Mouse (Mus musculus) bone marrow macrophage, adult 2 months (primary cell): ENCODE data around the gene Abcg4. TPM values are rescaled to one million over a fixed set of nuclear protein-coding genes. Genes with fewer than 3 reads are reported as not detected.
A peak's percentile ranks its signal among the peaks of the same experiment; 100 is the strongest.

Source experiments
- H3K27ac ChIP-seq: 2 replicates; pipeline ENCODE4 v1.5.1; 2012; ENCODE audit warnings: low read depth, low read length; ENCODE audit not compliant: insufficient read depth
- H3K4me1 ChIP-seq: 2 replicates; pipeline ENCODE4 v1.6.1; 2012; ENCODE audit warnings: low read length; ENCODE audit not compliant: control insufficient read depth, insufficient read depth
- H3K4me3 ChIP-seq: 2 replicates; pipeline ENCODE4 v1.5.1; 2012; ENCODE audit warnings: mild to moderate bottlenecking, low read length, moderate library complexity; ENCODE audit not compliant: insufficient read depth
- CTCF ChIP-seq: IDR thresholded peaks from 2 replicates; pipeline ENCODE4 v1.5.1; 2012; ENCODE audit warnings: low read depth, mild to moderate bottlenecking, low read length, moderate library complexity
- POLR2A ChIP-seq: IDR thresholded peaks from 2 replicates; pipeline ENCODE4 v1.6.1; 2012; ENCODE audit warnings: mild to moderate bottlenecking, low read depth, low read length, borderline replicate concordance
- polyA plus RNA-seq: library from polyadenylated mRNA; stranded (reverse); fragments of >200 nt; gene quantifications from 2 replicates; pipeline ENCODE4 v1.2.4, GENCODE M21; 2012; ENCODE audit not compliant: missing spikeins, insufficient read depth, insufficient read length

The Abcg4 gene
- polyA plus RNA-seq, 1 experiment, result not detected

DNA sequence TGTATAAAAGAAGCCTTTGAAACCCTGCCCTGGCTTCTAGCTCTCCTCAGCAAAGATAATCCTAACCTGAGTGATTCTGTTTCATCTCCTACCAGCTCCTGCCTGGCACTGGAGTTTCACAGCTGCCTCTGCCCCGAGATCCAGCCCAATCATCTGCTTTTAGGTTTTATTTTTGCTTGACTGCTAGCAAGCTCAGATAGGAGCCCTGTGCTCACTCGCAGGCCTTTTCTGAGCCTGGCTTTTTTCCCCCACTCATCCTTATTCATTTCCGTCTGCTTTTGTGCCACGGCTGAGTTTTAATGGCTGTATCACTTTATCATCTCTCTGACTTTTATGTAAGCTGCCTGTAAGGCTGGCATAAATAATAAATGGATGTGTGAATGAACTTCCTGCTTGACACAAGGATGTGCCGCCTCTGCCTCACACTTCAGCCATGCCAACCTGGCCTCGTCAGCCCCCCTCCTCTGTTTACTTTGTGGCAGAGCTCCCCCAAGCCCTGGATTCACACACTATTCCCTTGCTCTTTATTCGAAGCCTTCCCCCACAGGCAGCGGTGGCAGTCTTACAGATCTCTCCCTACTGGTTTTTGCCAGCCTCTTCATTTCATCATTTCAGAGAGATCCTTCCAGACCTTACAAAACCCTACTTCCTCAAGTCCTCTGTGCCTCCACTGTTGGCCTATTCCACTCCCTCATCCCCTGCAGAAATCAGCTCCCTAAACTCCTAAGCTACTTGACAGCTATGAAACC, 21.8 kb downstream of the Abcg4 start:
- TF ChIP-seq CTCF, result no peak
- TF ChIP-seq POLR2A, result no peak
- no peak overlapping the region for H3K4me3 ChIP-seq
- peaks cover 16% of the 10 kb centered on the region for H3K4me1 ChIP-seq
- no peak overlapping the region for H3K27ac ChIP-seq

DNA sequence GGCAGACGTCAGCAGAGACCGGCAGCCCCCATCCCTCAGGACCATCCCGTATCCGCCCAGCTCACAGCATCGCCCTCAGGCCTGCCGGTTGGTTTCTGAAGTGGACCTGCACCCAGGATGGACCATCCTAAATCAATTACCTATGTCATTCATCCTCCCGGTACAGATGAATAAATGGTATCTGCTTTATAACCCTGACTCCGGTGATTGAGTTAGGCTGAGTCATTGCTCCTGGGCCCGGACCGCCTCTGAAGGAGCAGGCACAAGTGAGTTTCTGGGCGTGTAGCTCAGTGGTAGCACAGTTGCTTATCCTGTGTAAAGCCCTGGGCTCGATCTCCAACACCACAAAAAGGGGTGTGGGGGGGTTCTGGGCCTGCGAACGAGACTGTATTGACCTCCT, 27.0 kb downstream of the Abcg4 start:
- peaks cover 21% of the 10 kb centered on the region for H3K4me1 ChIP-seq
- no peak overlapping the region for H3K27ac ChIP-seq
- TF ChIP-seq POLR2A, result no peak
- no peak for TF ChIP-seq CTCF
- H3K4me3 ChIP-seq, result no peak overlapping the region

DNA sequence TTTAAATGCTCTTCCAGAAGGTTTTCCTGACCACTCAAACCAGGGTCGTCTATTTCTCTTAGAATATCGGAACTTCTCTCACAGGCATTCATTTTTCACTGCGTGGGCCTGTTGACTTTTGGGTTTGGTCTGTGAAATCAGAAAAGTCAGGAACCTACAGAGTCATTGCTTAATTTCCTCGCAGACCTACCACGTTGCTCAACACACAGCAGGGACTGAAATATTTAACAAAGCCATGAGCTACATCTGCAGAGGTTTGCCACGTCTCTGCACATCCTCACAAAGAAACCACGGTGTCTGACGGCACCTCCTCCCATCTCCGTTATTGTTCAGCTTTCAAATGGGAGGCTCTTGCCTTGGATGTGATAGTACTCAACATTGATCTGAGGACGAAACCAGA, 29.4 kb downstream of the Abcg4 start:
- no peak for TF ChIP-seq CTCF
- peaks cover 24% of the 10 kb centered on the region for H3K4me1 ChIP-seq
- H3K4me3 ChIP-seq, result no peak overlapping the region
- H3K27ac ChIP-seq, result no peak overlapping the region

DNA sequence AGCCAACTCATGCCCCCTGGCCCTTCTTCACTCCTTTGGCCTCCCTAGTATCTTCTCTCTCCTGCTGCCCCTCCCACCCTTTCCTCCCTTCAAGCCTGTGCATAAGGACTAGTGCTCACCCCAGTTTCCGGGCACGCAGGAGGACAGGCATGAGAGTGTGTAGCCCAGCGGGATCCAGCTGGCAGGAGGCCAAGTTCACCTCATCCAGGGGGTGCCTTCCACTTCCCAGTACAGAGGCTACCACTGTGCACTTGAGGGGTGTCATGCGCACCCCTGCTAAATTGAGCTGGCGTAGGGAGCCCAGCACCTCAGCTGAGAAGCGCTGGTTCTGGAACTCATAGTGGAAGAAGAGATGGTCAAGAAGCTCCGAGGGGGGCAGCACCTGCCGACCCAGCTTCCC, 32.2 kb downstream of the Abcg4 start:
- Histone ChIP-seq H3K4me3 (no peak overlapping the region), H3K4me1 (peaks cover 24% of the 10 kb centered on the region), H3K27ac (no peak overlapping the region)
- TF ChIP-seq CTCF (no peak), POLR2A (no peak)

- no peak overlapping the region for H3K27ac ChIP-seq
- H3K4me3 ChIP-seq, result no peak overlapping the region
- TF ChIP-seq CTCF (no peak), POLR2A (no peak)
- peaks cover 24% of the 10 kb centered on the region for H3K4me1 ChIP-seq
Observed at GRCm38 (mm10) chr9:44255136-44255521, 33.3 kb downstream of the Abcg4 start.

GRCm38 (mm10) chr9:44254508-44255135, 33.8 kb downstream of the Abcg4 start:
- no peak for TF ChIP-seq POLR2A
- no peak for TF ChIP-seq CTCF
- H3K4me1 ChIP-seq, result peaks cover 24% of the 10 kb centered on the region
- no peak overlapping the region for H3K4me3 ChIP-seq
- H3K27ac ChIP-seq, result no peak overlapping the region

- no peak for TF ChIP-seq POLR2A
- no peak for TF ChIP-seq CTCF
- no peak overlapping the region for H3K27ac ChIP-seq
- H3K4me3 ChIP-seq, result no peak overlapping the region
- H3K4me1 ChIP-seq, result peaks cover 15% of the 10 kb centered on the region
Observed at GRCm38 (mm10) chr9:44253441-44253840, 35.0 kb downstream of the Abcg4 start.

GRCm38 (mm10) chr9:44251314-44251713, 37.1 kb downstream of the Abcg4 start, which contains the start of gene Pdzd3:
Pdzd3 (minus strand) TSS chr9:44251471.
- H3K27ac ChIP-seq, result no peak within 1 kb of the TSS
- no peak within 1 kb of the TSS for H3K4me3 ChIP-seq
- TF ChIP-seq CTCF (no peak), POLR2A (no peak)
- peaks cover 8% of the 10 kb centered on the region for H3K4me1 ChIP-seq

DNA sequence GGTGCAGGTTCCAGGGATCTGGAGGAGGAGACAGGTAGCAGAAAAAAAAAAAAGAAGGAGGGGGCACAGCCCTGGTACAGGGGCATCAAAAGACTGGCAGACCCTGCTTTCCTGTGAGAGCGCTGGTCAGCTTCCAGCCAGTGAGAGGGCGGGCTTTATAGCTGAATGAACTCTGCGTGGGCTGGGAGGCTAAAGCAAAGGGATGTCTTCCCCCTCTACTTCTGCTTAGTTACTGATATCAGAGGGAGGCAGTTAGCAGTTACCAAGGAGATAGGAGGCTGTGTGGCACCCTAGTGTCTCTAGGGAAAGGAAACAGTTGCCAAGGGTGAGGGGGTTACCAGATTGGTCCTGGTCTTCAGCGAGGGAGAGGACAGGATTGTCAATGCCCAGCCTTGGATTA, 38.0 kb downstream of the Abcg4 start:
- Histone ChIP-seq H3K4me3 (no peak overlapping the region), H3K27ac (no peak overlapping the region), H3K4me1 (peaks cover 5% of the 10 kb centered on the region)
- TF ChIP-seq POLR2A (no peak), CTCF (no peak)

DNA sequence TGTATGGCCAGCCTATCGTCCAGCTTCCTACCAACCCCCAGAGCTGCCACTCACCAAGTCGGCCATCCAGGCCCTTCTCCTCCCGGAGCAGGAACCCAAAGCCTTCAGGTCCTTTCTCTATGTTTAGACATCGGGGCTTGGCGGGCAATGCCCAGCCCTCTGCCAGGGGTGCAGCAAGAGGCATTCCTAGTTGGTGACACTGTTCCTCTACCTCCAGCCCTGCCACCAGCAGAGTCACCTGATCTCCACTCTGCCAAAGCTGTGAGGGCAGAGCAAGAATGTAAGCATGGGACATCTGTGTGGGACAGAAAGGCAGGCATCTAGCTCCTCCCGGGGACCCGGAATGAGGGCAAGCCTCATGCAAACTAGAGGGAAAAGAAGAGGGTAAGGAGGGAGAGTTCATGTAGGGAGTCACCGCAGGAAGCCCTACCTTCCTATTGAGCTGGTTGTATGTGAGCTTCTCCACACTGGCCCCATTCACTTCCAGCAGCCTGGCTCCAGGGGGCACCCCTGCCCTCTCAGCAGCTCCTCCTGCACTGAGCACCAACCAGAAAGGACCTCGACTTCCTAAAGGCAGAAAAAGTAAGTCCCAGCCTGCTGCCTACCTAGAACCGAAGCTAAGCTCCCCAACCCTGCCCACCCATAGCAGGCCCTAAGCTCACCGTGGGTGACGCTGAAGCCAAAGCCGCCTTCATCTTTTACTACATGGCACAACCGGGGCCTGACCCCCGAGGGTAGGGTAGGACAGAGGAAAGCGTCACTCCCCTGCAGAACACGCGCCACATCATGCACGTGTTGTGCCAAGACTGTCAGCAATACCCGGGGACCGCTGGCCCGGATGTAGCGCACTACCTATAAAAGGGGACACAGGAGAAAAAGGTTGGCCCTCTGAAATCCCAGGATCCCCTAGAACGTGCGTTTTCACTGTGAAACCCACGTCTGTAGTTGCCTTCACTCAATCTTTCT, 39.0 kb downstream of the Abcg4 start:
- Histone ChIP-seq H3K4me1 (0 out of 2 replicates have a peak, but pooled peaks cover 2% of the 10 kb centered on the region), H3K27ac (no peak overlapping the region), H3K4me3 (no peak overlapping the region)
- TF ChIP-seq POLR2A (no peak), CTCF (peak; percentile 10; the same call in 1 of the 2 replicates)
